Mouse (Mus musculus) kidney, postnatal 10 days (tissue): Measurements from ENCODE around the gene Foxo3.

Source experiments
- DNase-seq: peaks from one replicate; pipeline ENCODE4 v3.0.0; 2021; ENCODE audit warnings: mixed read lengths

The Foxo3 gene

GRCm38 (mm10) chr10:42276507-42277345, at the start of gene Foxo3:
Gene Foxo3 (minus strand): TSS chr10:42276755.
- DNase-seq: peak; percentile 94

- DNase-seq: no peak
Observed at GRCm38 (mm10) chr10:42325305-42325704, 48.8 kb upstream of the Foxo3 start.

- DNase-seq: no peak
Observed at GRCm38 (mm10) chr10:42323978-42324377, 47.4 kb upstream of the Foxo3 start.

- DNase-seq: no peak
Observed at GRCm38 (mm10) chr10:42313222-42313786, 36.7 kb upstream of the Foxo3 start.

- DNase-seq: no peak
Observed at GRCm38 (mm10) chr10:42312557-42312956, 36.0 kb upstream of the Foxo3 start.

GRCm38 (mm10) chr10:42308687-42308987, 32.1 kb upstream of the Foxo3 start:
- no peak for DNase-seq

- peak; percentile 86 for DNase-seq
Observed at GRCm38 (mm10) chr10:42307980-42308686, 31.6 kb upstream of the Foxo3 start.

- DNase-seq: no peak
Observed at GRCm38 (mm10) chr10:42306422-42306821, 29.9 kb upstream of the Foxo3 start.

GRCm38 (mm10) chr10:42300805-42301204, 24.2 kb upstream of the Foxo3 start:
- no peak for DNase-seq

GRCm38 (mm10) chr10:42299967-42300366, 23.4 kb upstream of the Foxo3 start:
- DNase-seq: no peak

GRCm38 (mm10) chr10:42299426-42299825, 22.9 kb upstream of the Foxo3 start:
- no peak for DNase-seq

- no peak for DNase-seq
Observed at GRCm38 (mm10) chr10:42297954-42298353, 21.4 kb upstream of the Foxo3 start.

GRCm38 (mm10) chr10:42297109-42297508, 20.6 kb upstream of the Foxo3 start:
- no peak for DNase-seq

GRCm38 (mm10) chr10:42296559-42296958, 20.0 kb upstream of the Foxo3 start:
- DNase-seq: no peak

- DNase-seq: no peak
Observed at GRCm38 (mm10) chr10:42295028-42295427, 18.5 kb upstream of the Foxo3 start.

GRCm38 (mm10) chr10:42294392-42294791, 17.8 kb upstream of the Foxo3 start:
- DNase-seq: no peak

GRCm38 (mm10) chr10:42293877-42294276, 17.3 kb upstream of the Foxo3 start:
- DNase-seq: no peak

GRCm38 (mm10) chr10:42291360-42291759, 14.8 kb upstream of the Foxo3 start:
- peak; percentile 80 for DNase-seq

GRCm38 (mm10) chr10:42287666-42288065, 11.1 kb upstream of the Foxo3 start:
- no peak for DNase-seq

GRCm38 (mm10) chr10:42278307-42278850, 1.8 kb upstream of the Foxo3 start:
- no peak for DNase-seq

- peak; percentile 99 for DNase-seq
Observed at GRCm38 (mm10) chr10:42277476-42278306, 1.1 kb upstream of the Foxo3 start.

GRCm38 (mm10) chr10:42275871-42276501, 569 bp downstream of the Foxo3 start:
- no peak for DNase-seq
